Mouse (Mus musculus): ENCODE data around the gene Pip4k2a.

DNA sequence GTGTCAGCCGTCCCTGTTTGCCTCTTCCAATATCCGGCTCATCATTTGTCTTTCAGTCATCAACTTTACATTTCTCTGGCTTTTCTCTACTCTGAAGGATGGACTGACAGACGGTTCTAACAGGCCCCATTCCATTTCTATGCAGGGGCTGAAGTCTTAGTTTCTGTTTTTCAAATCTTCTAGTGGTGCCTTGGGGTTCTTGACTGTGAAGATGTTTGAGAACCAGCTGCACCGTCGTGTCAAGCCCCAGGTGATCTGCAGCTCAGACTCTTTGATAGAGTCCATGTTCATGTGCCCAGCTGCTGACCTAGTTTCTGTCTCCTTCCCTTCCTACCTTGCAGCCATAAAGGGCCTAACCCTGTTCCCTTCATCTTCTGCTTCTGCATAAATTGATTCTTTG, 18.4 kb upstream of the Pip4k2a start:
- no peak for TF ChIP-seq POLR2A (IDR thresholded peaks at IDR 0.05; ENCODE audit: borderline replicate concordance, insufficient read depth, low read length)
- TF ChIP-seq CTCF (IDR thresholded peaks at IDR 0.05; ENCODE audit: borderline replicate concordance, insufficient read depth, low read depth, low read length) = no peak
